Mouse (Mus musculus) liver, adult 2 months (tissue): ENCODE results near the gene Vps13d.

Experiments
- CTCF ChIP-seq: fragments of 200-500 bp; IDR thresholded peaks from 2 replicates; pipeline ENCODE4 v1.5.1; 2011; ENCODE audit warnings: low read depth, low read length, control low read depth
- POLR2A ChIP-seq: fragments of 200-500 bp; IDR thresholded peaks from 2 replicates; pipeline ENCODE4 v1.6.1; 2011; ENCODE audit warnings: low read length, control low read depth; ENCODE audit not compliant: insufficient read depth; ENCODE audit errors: extremely low read depth

GRCm38 (mm10) chr4:145239049-145239830 is 44.4 kb upstream of the Vps13d start:
- TF ChIP-seq CTCF (no peak), POLR2A (no peak)
